Mouse (Mus musculus): ENCODE results near the gene Cfb.

The Cfb gene

GRCm38 (mm10) chr17:34853511-34853910 lies 8.8 kb downstream of the Cfb start:
- TF ChIP-seq GATA4 (IDR thresholded peaks at IDR 0.05; ENCODE audit: insufficient replicate concordance, low read length) = no peak

GRCm38 (mm10) chr17:34850517-34851125 lies 11.7 kb downstream of the Cfb start:
- no peak for TF ChIP-seq GATA4 (IDR thresholded peaks at IDR 0.05; ENCODE audit: insufficient replicate concordance, low read length)

GRCm38 (mm10) chr17:34849722-34850516 lies 12.4 kb downstream of the Cfb start, which contains the start of the genes Skiv2l and Nelfe:
TSS of gene Skiv2l (minus strand) at chr17:34850210.
TSS of gene Nelfe (plus strand) at chr17:34850391.
- peak; percentile 19; the same call in 1 of the 2 replicates for TF ChIP-seq GATA4 (IDR thresholded peaks at IDR 0.05; ENCODE audit: insufficient replicate concordance, low read length)

- no peak for TF ChIP-seq GATA4 (IDR thresholded peaks at IDR 0.05; ENCODE audit: insufficient replicate concordance, low read length)
Measured at GRCm38 (mm10) chr17:34847615-34848014, 14.7 kb downstream of the Cfb start.

GRCm38 (mm10) chr17:34847192-34847591 lies 15.1 kb downstream of the Cfb start:
- TF ChIP-seq GATA4 (IDR thresholded peaks at IDR 0.05; ENCODE audit: insufficient replicate concordance, low read length) = no peak

- TF ChIP-seq GATA4 (IDR thresholded peaks at IDR 0.05; ENCODE audit: insufficient replicate concordance, low read length) = no peak
Measured at GRCm38 (mm10) chr17:34844884-34845283, 17.4 kb downstream of the Cfb start.

GRCm38 (mm10) chr17:34840736-34841307 lies 21.5 kb downstream of the Cfb start:
- no peak for TF ChIP-seq GATA4 (IDR thresholded peaks at IDR 0.05; ENCODE audit: insufficient replicate concordance, low read length)

GRCm38 (mm10) chr17:34838785-34839184 lies 23.5 kb downstream of the Cfb start:
- no peak for TF ChIP-seq GATA4 (IDR thresholded peaks at IDR 0.05; ENCODE audit: insufficient replicate concordance, low read length)

- no peak for TF ChIP-seq GATA4 (IDR thresholded peaks at IDR 0.05; ENCODE audit: insufficient replicate concordance, low read length)
Measured at GRCm38 (mm10) chr17:34837464-34838324, 24.6 kb downstream of the Cfb start.

GRCm38 (mm10) chr17:34836856-34837221 lies 25.5 kb downstream of the Cfb start, which contains the start of the genes Stk19 and Dxo:
TSS of gene Stk19 (minus strand) at chr17:34836945.
TSS of gene Dxo (plus strand) at chr17:34837019.
- no peak for TF ChIP-seq GATA4 (IDR thresholded peaks at IDR 0.05; ENCODE audit: insufficient replicate concordance, low read length)

GRCm38 (mm10) chr17:34836155-34836855 lies 26.0 kb downstream of the Cfb start:
- TF ChIP-seq GATA4 (IDR thresholded peaks at IDR 0.05; ENCODE audit: insufficient replicate concordance, low read length) = no peak

- no peak for TF ChIP-seq GATA4 (IDR thresholded peaks at IDR 0.05; ENCODE audit: insufficient replicate concordance, low read length)
Measured at GRCm38 (mm10) chr17:34814818-34815370, 47.4 kb downstream of the Cfb start.

- no peak for TF ChIP-seq GATA4 (IDR thresholded peaks at IDR 0.05; ENCODE audit: insufficient replicate concordance, low read length)
Measured at GRCm38 (mm10) chr17:34811275-34811674, 51.0 kb downstream of the Cfb start.

- TF ChIP-seq GATA4 (IDR thresholded peaks at IDR 0.05; ENCODE audit: insufficient replicate concordance, low read length) = peak; percentile 100
Measured at GRCm38 (mm10) chr17:34808599-34809205, 53.6 kb downstream of the Cfb start.
